Mouse (Mus musculus): ENCODE data around the gene Hist1h4h. TPM values are rescaled to one million over a fixed set of nuclear protein-coding genes. Genes with fewer than 3 reads are reported as not detected.
"Not testable (repeated sequence)": the region's sequence is repeated elsewhere in the genome, so short reads cannot be mapped to it uniquely, and the experiment has no call there.

Hist1h4h gene
- polyA plus RNA-seq, 1 experiment, result 150 TPM

GRCm38 (mm10) chr13:23562699-23563462, 32.0 kb downstream of the Hist1h4h start:
- Histone ChIP-seq H3K27me3 (ENCODE audit: control insufficient read depth, insufficient read depth, low read length) (no peaks in the 10 kb centered on the region), H3K36me3 (ENCODE audit: control insufficient read depth, insufficient read depth, low read length) (no peaks in the 10 kb centered on the region), H3K4me1 (replicated peaks; ENCODE audit: control insufficient read depth, insufficient read depth, low read length) (no peaks in the 10 kb centered on the region), H3K27ac (ENCODE audit: control insufficient read depth, insufficient read depth, low read length) (peak overlapping the region; percentile 79), H3K4me3 (ENCODE audit: control insufficient read depth, insufficient read depth, low read length) (no peak overlapping the region)
- DNase-seq, result no peak
- WGBS, result 3% methylated on average over 18 of the region's 18 CpGs
- TF ChIP-seq CTCF (IDR thresholded peaks at IDR 0.05; ENCODE audit: borderline replicate concordance, control insufficient read depth, extremely low read depth, insufficient read depth, low read length, poor library complexity) (no peak), POLR2A (IDR thresholded peaks at IDR 0.05; ENCODE audit: control insufficient read depth, extremely low read depth, insufficient read depth, low read length, poor library complexity) (no peak)

GRCm38 (mm10) chr13:23564482-23564881, 33.6 kb downstream of the Hist1h4h start:
- no peaks in the 10 kb centered on the region for H3K4me1 ChIP-seq (replicated peaks; ENCODE audit: control insufficient read depth, insufficient read depth, low read length)
- no peak for DNase-seq
- no peaks in the 10 kb centered on the region for H3K36me3 ChIP-seq (ENCODE audit: control insufficient read depth, insufficient read depth, low read length)
- WGBS, result 93% methylated on average over 2 of the region's 2 CpGs
- TF ChIP-seq POLR2A (IDR thresholded peaks at IDR 0.05; ENCODE audit: control insufficient read depth, extremely low read depth, insufficient read depth, low read length, poor library complexity), result no peak
- no peak for TF ChIP-seq CTCF (IDR thresholded peaks at IDR 0.05; ENCODE audit: borderline replicate concordance, control insufficient read depth, extremely low read depth, insufficient read depth, low read length, poor library complexity)
- no peak overlapping the region for H3K4me3 ChIP-seq (ENCODE audit: control insufficient read depth, insufficient read depth, low read length)
- H3K27me3 ChIP-seq (ENCODE audit: control insufficient read depth, insufficient read depth, low read length), result no peaks in the 10 kb centered on the region
- no peak overlapping the region for H3K27ac ChIP-seq (ENCODE audit: control insufficient read depth, insufficient read depth, low read length)

- DNase-seq; H3K4me1 ChIP-seq (replicated peaks; ENCODE audit: control insufficient read depth, insufficient read depth, low read length); H3K36me3 ChIP-seq (ENCODE audit: control insufficient read depth, insufficient read depth, low read length); H3K27me3 ChIP-seq (ENCODE audit: control insufficient read depth, insufficient read depth, low read length): not testable (repeated sequence)
- 4% methylated on average over 27 of the region's 41 CpGs for WGBS
- Histone ChIP-seq H3K4me3 (ENCODE audit: control insufficient read depth, insufficient read depth, low read length) (peak overlapping the region; percentile 94), H3K27ac (ENCODE audit: control insufficient read depth, insufficient read depth, low read length) (peak overlapping the region; percentile 100)
These were observed 39.6 kb downstream of the Hist1h4h start for GRCm38 (mm10) chr13:23570261-23571021.

GRCm38 (mm10) chr13:23571022-23571503, 40.2 kb downstream of the Hist1h4h start, which contains the start of the genes Hist1h2ae and Hist1h2bg:
Gene Hist1h2ae, minus strand, starts transcription at chr13:23571220.
Gene Hist1h2bg, plus strand, starts transcription at chr13:23571396.
- peak within 1 kb of the TSS; percentile 94 for H3K4me3 ChIP-seq (ENCODE audit: control insufficient read depth, insufficient read depth, low read length)
- under 1% methylated on average over 18 of the region's 18 CpGs for WGBS
- no peaks in the 10 kb centered on the region for H3K27me3 ChIP-seq (ENCODE audit: control insufficient read depth, insufficient read depth, low read length)
- DNase-seq, result peak; percentile 76
- TF ChIP-seq POLR2A (IDR thresholded peaks at IDR 0.05; ENCODE audit: control insufficient read depth, extremely low read depth, insufficient read depth, low read length, poor library complexity) (no peak), CTCF (IDR thresholded peaks at IDR 0.05; ENCODE audit: borderline replicate concordance, control insufficient read depth, extremely low read depth, insufficient read depth, low read length, poor library complexity) (no peak)
- H3K4me1 ChIP-seq (replicated peaks; ENCODE audit: control insufficient read depth, insufficient read depth, low read length), result peaks cover 3% of the 10 kb centered on the region
- no peaks in the 10 kb centered on the region for H3K36me3 ChIP-seq (ENCODE audit: control insufficient read depth, insufficient read depth, low read length)
- H3K27ac ChIP-seq (ENCODE audit: control insufficient read depth, insufficient read depth, low read length), result peak within 1 kb of the TSS; percentile 100

GRCm38 (mm10) chr13:23571504-23572217, 40.8 kb downstream of the Hist1h4h start:
- Histone ChIP-seq H3K27ac (ENCODE audit: control insufficient read depth, insufficient read depth, low read length) (peak overlapping the region; percentile 82), H3K4me3 (ENCODE audit: control insufficient read depth, insufficient read depth, low read length) (peak overlapping the region; percentile 45)
- WGBS, result under 1% methylated on average over 19 of the region's 34 CpGs

GRCm38 (mm10) chr13:23572218-23573033, 41.6 kb downstream of the Hist1h4h start:
- Histone ChIP-seq H3K27ac (ENCODE audit: control insufficient read depth, insufficient read depth, low read length) (no peak overlapping the region), H3K4me3 (ENCODE audit: control insufficient read depth, insufficient read depth, low read length) (no peak overlapping the region), H3K4me1 (replicated peaks; ENCODE audit: control insufficient read depth, insufficient read depth, low read length) (peaks cover 3% of the 10 kb centered on the region), H3K27me3 (ENCODE audit: control insufficient read depth, insufficient read depth, low read length) (no peaks in the 10 kb centered on the region), H3K36me3 (ENCODE audit: control insufficient read depth, insufficient read depth, low read length) (no peaks in the 10 kb centered on the region)
- TF ChIP-seq CTCF (IDR thresholded peaks at IDR 0.05; ENCODE audit: borderline replicate concordance, control insufficient read depth, extremely low read depth, insufficient read depth, low read length, poor library complexity) (no peak), POLR2A (IDR thresholded peaks at IDR 0.05; ENCODE audit: control insufficient read depth, extremely low read depth, insufficient read depth, low read length, poor library complexity) (no peak)
- DNase-seq, result no peak
- WGBS, result 31% methylated on average over 2 of the region's 2 CpGs

More at GRCm38 (mm10) chr13:23571504-23572217, 40.8 kb downstream of the Hist1h4h start:
- not testable (repeated sequence) for DNase-seq; H3K4me1 ChIP-seq (replicated peaks; ENCODE audit: control insufficient read depth, insufficient read depth, low read length); H3K27me3 ChIP-seq (ENCODE audit: control insufficient read depth, insufficient read depth, low read length); H3K36me3 ChIP-seq (ENCODE audit: control insufficient read depth, insufficient read depth, low read length)

- Histone ChIP-seq H3K4me3 (ENCODE audit: control insufficient read depth, insufficient read depth, low read length) (peak overlapping the region; percentile 55), H3K27ac (ENCODE audit: control insufficient read depth, insufficient read depth, low read length) (peak overlapping the region; percentile 93)
- H3K36me3 ChIP-seq (ENCODE audit: control insufficient read depth, insufficient read depth, low read length); H3K4me1 ChIP-seq (replicated peaks; ENCODE audit: control insufficient read depth, insufficient read depth, low read length); H3K27me3 ChIP-seq (ENCODE audit: control insufficient read depth, insufficient read depth, low read length); DNase-seq: not testable (repeated sequence)
- WGBS, result 5% methylated on average over 20 of the region's 20 CpGs
These were observed 42.4 kb downstream of the Hist1h4h start for GRCm38 (mm10) chr13:23573034-23573897.
